Mouse (Mus musculus): Measurements from ENCODE around the gene Vps18. TPM values are rescaled to one million over a fixed set of nuclear protein-coding genes. Genes with fewer than 3 reads are reported as not detected.
A peak's percentile ranks its signal among the peaks of the same experiment; 100 is the strongest.

Vps18 gene
- polyA plus RNA-seq, 1 experiment from 2014 or later = 8.7 TPM

DNA sequence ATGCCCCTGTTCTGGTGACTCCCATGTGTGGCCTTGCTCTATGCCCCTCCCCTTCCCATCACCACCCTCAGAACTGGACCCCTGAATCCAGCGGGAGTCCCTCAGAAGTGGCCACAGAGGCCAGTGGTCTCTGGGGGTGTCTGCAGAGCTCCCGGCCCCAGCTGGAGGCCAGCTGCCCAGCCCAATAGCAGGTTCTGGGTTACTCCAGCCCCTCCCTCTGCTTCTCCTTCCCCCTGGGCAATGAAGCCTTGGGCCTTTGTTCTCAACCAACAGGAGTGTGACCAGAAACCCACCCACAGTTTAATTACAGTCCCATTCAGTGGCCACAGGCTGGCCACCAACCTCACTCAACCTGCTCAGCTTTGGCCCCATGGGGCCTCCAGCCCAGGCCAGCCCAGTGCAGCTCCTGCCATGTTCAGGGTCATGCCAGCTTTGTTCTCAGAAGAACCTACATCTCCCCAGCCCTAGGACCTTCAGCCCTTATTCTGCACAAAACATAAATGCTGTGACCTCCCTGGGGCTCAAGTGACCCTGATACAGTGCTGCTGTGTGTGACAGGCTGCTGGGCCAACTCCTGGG, 23.9 kb downstream of the Vps18 start:
- no peak overlapping the region for H3K4me3 ChIP-seq (ENCODE audit: control insufficient read depth in 1 of 2, insufficient read depth in 1 of 2, low read depth in 1 of 2, low read length in 2 of 2)
- no peaks in the 10 kb centered on the region for H3K36me3 ChIP-seq (ENCODE audit: control insufficient read depth, insufficient read depth, low read length)
- no peaks in the 10 kb centered on the region for H3K27me3 ChIP-seq (ENCODE audit: control insufficient read depth, insufficient read depth, low read length)
- ATAC-seq (ENCODE audit: insufficient number of reproducible peaks, insufficient read depth, low FRiP score, low read depth) = no peak
- no peak overlapping the region for H3K9ac ChIP-seq (ENCODE audit: low read length)
- no peak overlapping the region for H3K4me2 ChIP-seq (ENCODE audit: low read length)
- peaks cover 4% of the 10 kb centered on the region; the same call in 1 of the 2 replicates for H3K9me3 ChIP-seq (ENCODE audit: control insufficient read depth, low read length)
- 65% methylated on average over 2 of the region's 2 CpGs for WGBS
- H3K4me1 ChIP-seq (ENCODE audit: control insufficient read depth in 2 of 2, insufficient read depth in 2 of 2, low read length in 2 of 2) = peaks cover 0 to 2% of the 10 kb centered on the region in 2 experiments; a peak in 1 of 4 replicates
- peak overlapping the region; percentile 33 to 60; a peak in 2 of 4 replicates for H3K27ac ChIP-seq (replicated peaks in 1 of 2; ENCODE audit: control insufficient read depth in 1 of 2, insufficient read depth in 1 of 2, low read depth in 2 of 2, low read length in 2 of 2)

DNA sequence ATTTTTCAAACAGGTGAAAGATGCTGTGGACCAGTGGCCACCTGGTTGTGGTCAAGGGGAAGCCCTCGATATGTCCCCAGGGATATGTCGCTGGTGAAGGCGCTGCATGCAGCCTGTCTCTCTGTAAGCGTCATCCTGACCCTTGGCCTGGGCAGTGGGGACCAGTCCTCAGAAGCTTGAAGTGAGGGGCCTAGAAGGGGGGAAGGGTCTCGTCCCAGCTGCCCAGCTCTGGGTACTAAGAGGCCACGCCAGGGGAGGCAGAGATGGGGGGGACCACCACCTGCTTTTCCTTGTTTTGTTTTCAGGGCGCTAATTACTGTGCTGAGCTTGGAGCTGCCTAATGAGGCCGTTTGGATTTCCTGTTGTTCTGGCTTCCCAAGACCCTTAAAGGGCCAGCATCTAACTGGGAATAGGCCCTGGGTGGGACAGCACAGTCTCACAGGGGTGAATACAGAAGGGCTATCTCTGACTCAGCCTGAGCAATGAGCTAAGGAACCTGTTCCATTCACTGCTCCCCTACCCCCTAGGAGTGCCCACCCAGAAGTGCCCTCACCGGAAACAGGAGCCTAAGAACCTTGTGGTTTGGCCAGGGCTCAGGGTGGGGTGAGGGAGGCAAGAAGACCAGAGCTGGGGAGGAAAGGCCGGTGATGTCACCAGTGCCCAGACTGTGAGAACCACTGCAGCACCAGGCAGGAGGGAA, 25.4 kb downstream of the Vps18 start:
- no peak overlapping the region for H3K4me2 ChIP-seq (ENCODE audit: low read length)
- H3K27ac ChIP-seq (replicated peaks in 1 of 2; ENCODE audit: control insufficient read depth in 1 of 2, insufficient read depth in 1 of 2, low read depth in 2 of 2, low read length in 2 of 2) = peak overlapping the region; percentile 2 to 53; a peak in 2 of 4 replicates
- H3K4me1 ChIP-seq (ENCODE audit: control insufficient read depth in 2 of 2, insufficient read depth in 2 of 2, low read length in 2 of 2) = peaks cover 0 to 2% of the 10 kb centered on the region in 2 experiments; a peak in 1 of 4 replicates
- no peak overlapping the region for H3K4me3 ChIP-seq (ENCODE audit: control insufficient read depth in 1 of 2, insufficient read depth in 1 of 2, low read depth in 1 of 2, low read length in 2 of 2)
- no peak for ATAC-seq (ENCODE audit: insufficient number of reproducible peaks, insufficient read depth, low FRiP score, low read depth)
- WGBS = 30% methylated on average over 10 of the region's 10 CpGs
- H3K9me3 ChIP-seq (ENCODE audit: control insufficient read depth, low read length) = peaks cover 4% of the 10 kb centered on the region; the same call in 1 of the 2 replicates
- H3K9ac ChIP-seq (ENCODE audit: low read length) = no peak overlapping the region
- no peaks in the 10 kb centered on the region for H3K27me3 ChIP-seq (ENCODE audit: control insufficient read depth, insufficient read depth, low read length)
- no peaks in the 10 kb centered on the region for H3K36me3 ChIP-seq (ENCODE audit: control insufficient read depth, insufficient read depth, low read length)

DNA sequence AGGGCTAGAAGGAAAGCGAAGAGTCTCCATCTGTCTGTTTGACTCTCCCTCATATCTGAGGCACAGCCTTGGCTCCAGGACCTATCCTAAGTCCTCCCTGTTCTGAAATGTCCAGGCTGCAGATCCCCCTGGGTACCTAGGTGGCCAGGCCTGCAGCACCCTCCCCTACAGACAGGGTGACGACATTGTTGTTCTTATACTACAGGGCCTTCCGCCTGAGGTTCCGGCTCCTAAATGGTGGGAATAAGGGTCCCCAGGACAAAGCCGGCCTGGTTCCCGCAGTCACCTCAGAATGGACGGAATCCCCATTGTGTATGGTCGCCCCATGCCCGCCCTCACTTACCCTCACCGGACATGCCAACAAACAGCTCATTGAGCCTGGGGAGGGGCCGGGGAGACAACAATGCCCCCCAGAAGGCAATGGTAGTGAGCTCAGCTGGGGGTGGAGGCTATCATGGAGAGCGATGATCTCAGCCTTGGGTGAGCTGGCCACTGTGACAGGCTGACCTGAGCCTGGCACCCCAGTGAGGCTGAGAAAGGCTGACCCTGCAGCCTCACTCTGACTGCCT, 26.3 kb downstream of the Vps18 start:
- no peak overlapping the region for H3K9ac ChIP-seq (ENCODE audit: low read length)
- no peaks in the 10 kb centered on the region for H3K36me3 ChIP-seq (ENCODE audit: control insufficient read depth, insufficient read depth, low read length)
- peaks cover 0 to 2% of the 10 kb centered on the region in 2 experiments; a peak in 1 of 4 replicates for H3K4me1 ChIP-seq (ENCODE audit: control insufficient read depth in 2 of 2, insufficient read depth in 2 of 2, low read length in 2 of 2)
- ATAC-seq (ENCODE audit: insufficient number of reproducible peaks, insufficient read depth, low FRiP score, low read depth) = peak; percentile 17; the same call in 1 of the 2 replicates
- no peak overlapping the region for H3K4me2 ChIP-seq (ENCODE audit: low read length)
- peak overlapping the region in 1 of 2 experiments; percentile 53; a peak in 2 of 4 replicates for H3K27ac ChIP-seq (replicated peaks in 1 of 2; ENCODE audit: control insufficient read depth in 1 of 2, insufficient read depth in 1 of 2, low read depth in 2 of 2, low read length in 2 of 2)
- no peaks in the 10 kb centered on the region for H3K27me3 ChIP-seq (ENCODE audit: control insufficient read depth, insufficient read depth, low read length)
- no peak overlapping the region for H3K4me3 ChIP-seq (ENCODE audit: control insufficient read depth in 1 of 2, insufficient read depth in 1 of 2, low read depth in 1 of 2, low read length in 2 of 2)
- H3K9me3 ChIP-seq (ENCODE audit: control insufficient read depth, low read length) = peaks cover 4% of the 10 kb centered on the region; the same call in 1 of the 2 replicates
- 61% methylated on average over 12 of the region's 12 CpGs for WGBS

DNA sequence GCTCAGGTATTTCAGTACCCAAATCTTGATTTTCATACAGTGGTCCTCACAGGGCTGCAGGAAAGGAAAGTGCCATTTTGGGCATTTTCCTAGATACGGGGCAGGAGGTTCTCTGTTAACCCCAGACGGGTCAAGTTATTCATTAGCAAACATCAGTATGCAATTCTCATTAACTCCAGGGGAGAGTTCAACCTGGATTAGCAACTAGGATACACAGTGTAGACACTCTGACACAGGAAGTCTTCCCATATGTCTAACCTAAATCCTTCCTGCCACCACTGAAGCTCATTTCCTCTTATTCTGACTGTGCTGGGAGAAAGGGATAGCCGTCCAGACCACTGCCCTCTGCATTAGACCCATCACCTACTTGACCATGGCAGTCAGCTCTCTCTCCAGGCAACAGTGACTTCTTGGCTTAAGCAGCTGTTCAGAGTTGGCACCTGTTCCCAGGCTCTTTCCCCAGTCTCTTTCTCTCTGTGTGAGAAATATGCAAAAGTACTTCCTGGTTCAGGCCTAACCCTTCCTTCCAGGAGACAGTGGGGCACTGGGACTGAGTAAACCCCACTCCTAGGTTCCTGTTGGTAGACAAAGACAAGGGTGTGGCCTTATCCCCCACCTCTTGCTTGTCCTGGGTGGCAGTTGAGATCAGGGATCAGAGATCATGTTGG, 29.6 kb downstream of the Vps18 start:
- peaks cover 9 to 21% of the 10 kb centered on the region in 2 experiments; a peak in 3 of 4 replicates for H3K4me1 ChIP-seq (ENCODE audit: control insufficient read depth in 2 of 2, insufficient read depth in 2 of 2, low read length in 2 of 2)
- H3K36me3 ChIP-seq (ENCODE audit: control insufficient read depth, insufficient read depth, low read length) = no peaks in the 10 kb centered on the region
- peak overlapping the region; percentile 1 to 24; a peak in 1 of 4 replicates for H3K27ac ChIP-seq (replicated peaks in 1 of 2; ENCODE audit: control insufficient read depth in 1 of 2, insufficient read depth in 1 of 2, low read depth in 2 of 2, low read length in 2 of 2)
- WGBS = 67% methylated on average over 3 of the region's 3 CpGs
- no peak overlapping the region for H3K9ac ChIP-seq (ENCODE audit: low read length)
- ATAC-seq (ENCODE audit: insufficient number of reproducible peaks, insufficient read depth, low FRiP score, low read depth) = no peak
- peaks cover 29% of the 10 kb centered on the region for H3K27me3 ChIP-seq (ENCODE audit: control insufficient read depth, insufficient read depth, low read length)
- H3K4me2 ChIP-seq (ENCODE audit: low read length) = no peak overlapping the region
- no peak overlapping the region for H3K4me3 ChIP-seq (ENCODE audit: control insufficient read depth in 1 of 2, insufficient read depth in 1 of 2, low read depth in 1 of 2, low read length in 2 of 2)
- H3K9me3 ChIP-seq (ENCODE audit: control insufficient read depth, low read length) = peaks cover 4% of the 10 kb centered on the region; the same call in 1 of the 2 replicates

- H3K4me1 ChIP-seq (ENCODE audit: control insufficient read depth in 2 of 2, insufficient read depth in 2 of 2, low read length in 2 of 2) = peaks cover 15 to 39% of the 10 kb centered on the region in 2 experiments
- WGBS = 43% methylated on average over 8 of the region's 8 CpGs
Observed at GRCm38 (mm10) chr2:119320571-119320970, 32.0 kb downstream of the Vps18 start.

DNA sequence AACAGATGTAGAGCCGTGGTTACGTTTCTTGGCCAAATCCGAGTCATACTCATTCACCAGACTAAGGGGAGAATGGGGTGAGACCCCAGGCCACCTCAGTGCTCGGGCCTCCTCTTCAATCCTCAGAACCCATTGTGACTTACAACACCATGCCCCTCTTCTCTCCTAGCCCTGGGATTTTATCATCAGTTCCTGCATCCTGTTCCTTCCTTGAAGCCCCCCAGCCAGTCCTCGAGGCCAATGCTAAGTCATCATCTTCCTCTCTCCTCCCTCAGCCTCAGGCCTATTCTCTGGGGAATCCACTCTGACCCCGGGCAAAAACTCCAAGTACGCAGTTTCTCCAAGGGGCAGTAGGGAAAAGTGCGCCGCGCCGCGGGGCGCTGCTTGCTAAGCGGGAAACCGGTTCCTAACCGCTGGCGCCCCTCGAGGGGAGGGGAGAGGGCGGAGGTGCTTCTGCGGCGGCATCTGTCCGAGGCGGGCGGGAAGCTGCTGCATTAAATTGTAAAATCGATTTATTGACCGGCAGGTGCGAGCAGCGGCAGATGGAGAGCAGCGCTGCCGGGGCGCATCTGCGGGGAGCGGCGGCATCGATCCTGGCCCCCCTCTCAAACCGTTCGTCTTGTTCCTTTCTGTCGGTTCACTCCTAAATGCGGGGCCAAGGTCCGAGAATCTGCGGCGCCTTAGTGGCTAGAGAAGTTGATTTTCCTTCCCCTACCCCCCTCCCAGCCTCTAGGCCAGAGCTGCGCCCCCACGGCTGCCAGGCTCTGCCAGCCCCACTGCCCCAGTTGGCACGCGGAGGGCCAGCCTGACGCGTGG, 33.4 kb downstream of the Vps18 start:
- WGBS = 6% methylated on average over 47 of the region's 48 CpGs
- H3K4me3 ChIP-seq (ENCODE audit: control insufficient read depth in 1 of 2, insufficient read depth in 1 of 2, low read depth in 1 of 2, low read length in 2 of 2) = peak overlapping the region; percentile 15 to 41
- ATAC-seq (ENCODE audit: insufficient number of reproducible peaks, insufficient read depth, low FRiP score, low read depth) = no peak
- H3K4me2 ChIP-seq (ENCODE audit: low read length) = peak overlapping the region; percentile 76
- no peaks in the 10 kb centered on the region for H3K36me3 ChIP-seq (ENCODE audit: control insufficient read depth, insufficient read depth, low read length)
- H3K4me1 ChIP-seq (ENCODE audit: control insufficient read depth in 2 of 2, insufficient read depth in 2 of 2, low read length in 2 of 2) = peaks cover 17 to 52% of the 10 kb centered on the region in 2 experiments
- peak overlapping the region in 1 of 2 experiments; percentile 55; a peak in 1 of 4 replicates for H3K27ac ChIP-seq (replicated peaks in 1 of 2; ENCODE audit: control insufficient read depth in 1 of 2, insufficient read depth in 1 of 2, low read depth in 2 of 2, low read length in 2 of 2)
- no peaks in the 10 kb centered on the region for H3K9me3 ChIP-seq (ENCODE audit: control insufficient read depth, low read length)
- H3K27me3 ChIP-seq (ENCODE audit: control insufficient read depth, insufficient read depth, low read length) = peaks cover 60% of the 10 kb centered on the region
- peak overlapping the region; percentile 61 for H3K9ac ChIP-seq (ENCODE audit: low read length)

More at GRCm38 (mm10) chr2:119320571-119320970, 32.0 kb downstream of the Vps18 start:
- Histone ChIP-seq H3K36me3 (ENCODE audit: control insufficient read depth, insufficient read depth, low read length) (no peaks in the 10 kb centered on the region), H3K4me3 (ENCODE audit: control insufficient read depth in 1 of 2, insufficient read depth in 1 of 2, low read depth in 1 of 2, low read length in 2 of 2) (no peak overlapping the region), H3K4me2 (ENCODE audit: low read length) (no peak overlapping the region), H3K9ac (ENCODE audit: low read length) (no peak overlapping the region), H3K27ac (replicated peaks in 1 of 2; ENCODE audit: control insufficient read depth in 1 of 2, insufficient read depth in 1 of 2, low read depth in 2 of 2, low read length in 2 of 2) (no peak overlapping the region), H3K9me3 (ENCODE audit: control insufficient read depth, low read length) (peaks cover 4% of the 10 kb centered on the region; the same call in 1 of the 2 replicates), H3K27me3 (ENCODE audit: control insufficient read depth, insufficient read depth, low read length) (peaks cover 49% of the 10 kb centered on the region)
- no peak for ATAC-seq (ENCODE audit: insufficient number of reproducible peaks, insufficient read depth, low FRiP score, low read depth)
